Mouse (Mus musculus) midbrain, embryonic 13.5 days (tissue): Measurements from ENCODE around the gene Usp53. TPM values are rescaled to one million over a fixed set of nuclear protein-coding genes. Genes with fewer than 3 reads are reported as not detected.

Experiments
- ATAC-seq: fragments of 200-750 bp; cut with Nextera tagmentation; 2 replicates; pipeline ENCODE4 v1.8.0; 2017; ENCODE audit warnings: mild to moderate bottlenecking, moderate TSS enrichment, moderate library complexity
- H3K27ac ChIP-seq: fragments of 300-500 bp; sonication (generic); 2 replicates; pipeline ENCODE4 v1.5.1; 2015; ENCODE audit warnings: inconsistent platforms, mild to moderate bottlenecking, moderate library complexity
- H3K27me3 ChIP-seq: fragments of 300-500 bp; sonication (generic); 2 replicates; pipeline ENCODE4 v1.6.1; 2015; ENCODE audit warnings: mild to moderate bottlenecking, inconsistent platforms
- H3K36me3 ChIP-seq: fragments of 300-500 bp; sonication (generic); 2 replicates; pipeline ENCODE4 v1.6.1; 2015; ENCODE audit warnings: mild to moderate bottlenecking, inconsistent platforms
- H3K4me1 ChIP-seq: fragments of 300-500 bp; sonication (generic); replicated peaks from 2 replicates; pipeline ENCODE4 v1.6.1; 2015; ENCODE audit warnings: inconsistent platforms
- H3K4me2 ChIP-seq: fragments of 300-500 bp; sonication (generic); replicated peaks from 2 replicates; pipeline ENCODE4 v1.6.1; 2015; ENCODE audit warnings: moderate library complexity, mild to moderate bottlenecking, inconsistent platforms
- H3K4me3 ChIP-seq: fragments of 300-500 bp; sonication (generic); replicated peaks from 2 replicates; pipeline ENCODE4 v1.5.1; 2015; ENCODE audit warnings: mild to moderate bottlenecking, inconsistent platforms
- H3K9ac ChIP-seq: fragments of 300-500 bp; sonication (generic); replicated peaks from 2 replicates; pipeline ENCODE4 v1.6.1; 2015; ENCODE audit warnings: mild to moderate bottlenecking, inconsistent platforms
- H3K9me3 ChIP-seq: fragments of 300-500 bp; sonication (generic); 2 replicates; pipeline ENCODE4 v1.6.1; 2016; ENCODE audit warnings: mild to moderate bottlenecking, inconsistent platforms
- WGBS: fragments of 180-500 bp; shearing (Covaris S2); methylation state at CpG from one replicate; pipeline ENCODE4 v1.1.7; 2015; 5-methylcytosine and 5-hydroxymethylcytosine counted together
- microRNA-seq: library from miRNA; unstranded; fragments of <30 nt; microRNA quantifications from one replicate; pipeline ENCODE4, GENCODE M21; 2016
- polyA plus RNA-seq: library from polyadenylated mRNA; unstranded; fragments of >200 nt; fragmentation: Nextera tagmentation; extraction: Ambion mirVana; gene quantifications from 2 replicates; pipeline ENCODE4 v1.2.1, GENCODE M21; 2015

The Usp53 gene
- polyA plus RNA-seq, 1 experiment from 2014 or later: 7.0 TPM

DNA sequence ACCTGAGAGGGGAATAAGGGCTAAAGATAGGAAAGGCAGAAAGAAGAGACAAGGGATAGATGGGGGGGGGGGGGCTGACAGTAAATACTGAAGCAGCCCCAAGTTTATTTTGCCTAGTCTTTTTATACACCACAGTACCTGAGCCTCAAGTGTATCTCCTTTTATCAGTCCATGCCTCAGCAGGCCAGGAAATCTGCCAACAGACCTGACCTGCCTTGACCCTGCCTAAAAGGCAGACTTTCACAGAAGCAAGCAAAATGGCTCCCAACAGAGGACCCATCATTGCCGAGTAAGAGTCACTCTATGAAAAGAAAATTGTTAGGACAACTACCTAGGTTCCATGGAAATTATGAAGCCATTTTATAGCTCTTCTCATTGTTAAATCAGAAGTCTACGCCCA, 76.5 kb downstream of the Usp53 start:
- no peak overlapping the region for H3K4me3 ChIP-seq
- H3K9me3 ChIP-seq: no peaks in the 10 kb centered on the region
- H3K9ac ChIP-seq: no peak overlapping the region
- H3K27ac ChIP-seq: no peak overlapping the region
- H3K36me3 ChIP-seq: no peaks in the 10 kb centered on the region
- no peak for ATAC-seq
- no peaks in the 10 kb centered on the region for H3K27me3 ChIP-seq
- 84% methylated on average over 2 of the region's 2 CpGs for WGBS
- no peaks in the 10 kb centered on the region for H3K4me1 ChIP-seq
- no peak overlapping the region for H3K4me2 ChIP-seq

DNA sequence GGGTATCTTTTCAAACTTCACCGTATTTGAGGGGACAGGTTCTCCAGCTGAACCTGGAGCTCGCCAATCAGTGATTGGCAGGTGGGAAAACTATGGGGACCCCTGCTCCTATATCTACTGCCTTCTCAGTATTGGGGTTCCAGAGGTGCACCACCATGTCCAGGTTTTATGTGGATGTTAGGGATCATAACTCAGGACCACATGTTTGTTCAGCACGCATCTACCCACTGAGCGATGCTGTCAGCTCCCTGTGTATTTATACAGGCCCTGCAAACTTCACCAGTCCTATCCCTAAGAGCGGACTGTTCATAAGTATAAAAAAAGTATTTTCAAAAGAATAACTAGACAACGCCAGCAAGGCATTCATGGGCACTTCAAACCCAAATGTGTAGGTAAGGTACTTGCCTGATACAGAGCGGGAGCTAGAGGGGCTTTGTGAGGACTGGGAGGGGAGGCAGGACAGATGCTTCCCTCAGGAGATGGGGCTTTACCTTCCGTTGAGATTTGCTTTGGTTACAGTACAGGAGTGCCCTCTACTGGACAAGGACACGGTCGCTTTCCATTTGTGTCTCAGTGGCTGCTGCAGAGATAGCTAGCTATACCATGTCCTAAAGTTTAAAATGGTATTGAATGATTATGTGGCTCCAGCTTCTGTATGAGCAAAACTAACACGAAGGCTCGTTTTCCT, 80.4 kb downstream of the Usp53 start:
- H3K4me1 ChIP-seq: no peaks in the 10 kb centered on the region
- H3K4me3 ChIP-seq: no peak overlapping the region
- WGBS: 43% methylated on average over 12 of the region's 12 CpGs
- no peaks in the 10 kb centered on the region for H3K36me3 ChIP-seq
- no peaks in the 10 kb centered on the region for H3K9me3 ChIP-seq
- peak; percentile 75 for ATAC-seq
- H3K9ac ChIP-seq: no peak overlapping the region
- no peak overlapping the region for H3K27ac ChIP-seq
- H3K27me3 ChIP-seq: no peaks in the 10 kb centered on the region
- no peak overlapping the region for H3K4me2 ChIP-seq

DNA sequence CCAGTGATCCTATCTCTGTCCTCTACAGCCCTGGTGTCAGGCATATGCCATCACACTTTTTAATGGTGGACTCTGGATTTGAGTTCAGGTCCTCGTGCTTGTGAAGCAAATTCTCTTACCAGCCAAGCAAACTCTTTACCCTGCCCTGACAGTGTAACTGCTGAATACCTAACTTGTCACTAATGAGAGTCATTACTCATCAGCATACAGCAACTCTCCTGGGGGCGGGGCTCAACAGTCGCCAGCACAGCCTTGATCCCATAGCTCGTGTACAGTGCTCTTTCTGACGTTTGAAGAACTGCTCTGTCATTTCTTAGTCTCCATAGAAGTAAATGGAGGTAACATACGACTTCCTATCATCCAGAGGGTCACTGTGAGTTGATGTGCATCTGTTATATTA, 86.1 kb downstream of the Usp53 start:
- H3K36me3 ChIP-seq: no peaks in the 10 kb centered on the region
- no peak for ATAC-seq
- no peaks in the 10 kb centered on the region for H3K27me3 ChIP-seq
- no peak overlapping the region for H3K4me3 ChIP-seq
- H3K4me2 ChIP-seq: no peak overlapping the region
- no peak overlapping the region for H3K27ac ChIP-seq
- 68% methylated on average over 6 of the region's 6 CpGs for WGBS
- no peaks in the 10 kb centered on the region for H3K9me3 ChIP-seq
- no peaks in the 10 kb centered on the region for H3K4me1 ChIP-seq
- H3K9ac ChIP-seq: no peak overlapping the region

DNA sequence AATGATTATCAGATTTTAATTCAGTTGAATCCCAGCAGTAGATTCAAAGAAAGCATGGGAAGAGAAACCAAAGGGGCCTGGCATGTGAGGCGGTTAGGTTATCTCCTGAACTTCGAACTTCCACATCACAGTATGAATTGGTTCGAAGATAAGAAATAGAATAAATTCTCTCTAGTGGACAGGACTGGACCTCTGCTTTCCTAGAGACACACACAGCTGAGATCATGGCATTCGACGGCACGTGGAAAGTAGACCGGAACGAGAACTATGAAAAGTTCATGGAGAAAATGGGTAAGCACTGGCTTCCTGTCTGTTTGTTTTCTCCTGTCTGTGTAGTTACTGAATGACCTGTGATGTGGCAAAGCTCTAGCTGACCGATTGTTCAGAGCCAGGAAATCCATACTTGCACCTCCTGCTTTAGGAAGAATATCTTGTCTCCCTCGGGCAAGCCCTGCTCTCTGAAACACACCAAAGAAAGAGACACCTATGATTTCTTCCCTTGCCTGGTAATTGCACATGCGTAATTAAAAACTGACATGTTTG, 89.0 kb downstream of the Usp53 start:
- WGBS: 90% methylated on average over 11 of the region's 11 CpGs
- H3K4me1 ChIP-seq: no peaks in the 10 kb centered on the region
- no peak for ATAC-seq
- H3K4me2 ChIP-seq: no peak overlapping the region
- no peaks in the 10 kb centered on the region for H3K36me3 ChIP-seq
- no peak overlapping the region for H3K27ac ChIP-seq
- H3K27me3 ChIP-seq: no peaks in the 10 kb centered on the region
- H3K9ac ChIP-seq: no peak overlapping the region
- H3K4me3 ChIP-seq: no peak overlapping the region
- H3K9me3 ChIP-seq: no peaks in the 10 kb centered on the region

DNA sequence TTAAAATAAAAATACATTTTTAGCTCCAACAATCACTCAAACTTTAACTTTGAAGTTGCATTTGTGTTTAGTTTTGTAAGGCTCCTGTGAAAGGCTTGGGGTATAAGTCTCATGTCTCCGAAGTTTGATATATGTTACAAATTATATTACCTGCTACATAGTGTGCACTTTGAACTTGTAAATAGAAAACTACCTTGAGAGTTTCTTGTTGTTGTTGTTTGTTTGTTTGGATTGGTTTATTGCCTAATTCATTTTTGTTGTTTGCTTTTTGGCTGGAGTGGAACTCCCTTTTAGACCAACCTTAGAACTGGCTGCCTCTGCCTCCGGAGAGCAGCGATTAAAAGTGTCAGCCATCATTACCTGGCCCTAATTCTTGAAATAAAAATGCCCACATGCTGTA, 89.5 kb downstream of the Usp53 start, which contains the start of gene Fabp2:
Fabp2 (plus strand) TSS at position 301 of the 400 bp plus-strand sequence.
- Histone ChIP-seq H3K27me3 (no peaks in the 10 kb centered on the region), H3K36me3 (no peaks in the 10 kb centered on the region), H3K4me2 (no peak within 1 kb of the TSS), H3K9me3 (no peaks in the 10 kb centered on the region), H3K9ac (no peak within 1 kb of the TSS), H3K4me3 (no peak within 1 kb of the TSS), H3K4me1 (no peaks in the 10 kb centered on the region), H3K27ac (no peak within 1 kb of the TSS)
- ATAC-seq: no peak
- WGBS: 96% methylated on average over 3 of the region's 3 CpGs

DNA sequence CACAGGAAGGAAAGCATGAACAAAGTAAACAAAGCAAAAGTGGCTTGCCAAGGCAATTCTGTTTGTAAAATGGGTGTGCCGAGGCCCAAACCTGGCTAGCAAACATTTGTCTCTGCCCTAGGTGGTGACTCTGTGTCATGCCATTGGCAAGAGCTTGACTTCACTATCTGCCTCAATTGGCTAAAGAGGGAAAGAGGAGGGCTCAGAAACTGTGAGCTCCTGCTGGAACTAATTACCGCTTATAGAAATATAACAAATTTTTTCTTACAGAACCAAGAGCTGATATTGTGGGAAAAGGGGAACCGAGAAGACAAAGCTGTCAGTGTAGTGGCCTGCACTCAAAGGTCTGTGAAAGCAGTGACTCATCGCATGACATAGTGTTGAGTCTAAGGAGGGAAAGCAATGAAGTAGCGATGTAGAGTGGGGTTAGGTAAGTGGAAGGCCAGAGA, 95.9 kb downstream of the Usp53 start:
- H3K9me3 ChIP-seq: no peaks in the 10 kb centered on the region
- H3K27ac ChIP-seq: no peak overlapping the region
- no peak for ATAC-seq
- no peaks in the 10 kb centered on the region for H3K36me3 ChIP-seq
- H3K4me1 ChIP-seq: no peaks in the 10 kb centered on the region
- no peak overlapping the region for H3K4me3 ChIP-seq
- H3K27me3 ChIP-seq: no peaks in the 10 kb centered on the region
- H3K4me2 ChIP-seq: no peak overlapping the region
- WGBS: 92% methylated on average over 5 of the region's 5 CpGs
- no peak overlapping the region for H3K9ac ChIP-seq

DNA sequence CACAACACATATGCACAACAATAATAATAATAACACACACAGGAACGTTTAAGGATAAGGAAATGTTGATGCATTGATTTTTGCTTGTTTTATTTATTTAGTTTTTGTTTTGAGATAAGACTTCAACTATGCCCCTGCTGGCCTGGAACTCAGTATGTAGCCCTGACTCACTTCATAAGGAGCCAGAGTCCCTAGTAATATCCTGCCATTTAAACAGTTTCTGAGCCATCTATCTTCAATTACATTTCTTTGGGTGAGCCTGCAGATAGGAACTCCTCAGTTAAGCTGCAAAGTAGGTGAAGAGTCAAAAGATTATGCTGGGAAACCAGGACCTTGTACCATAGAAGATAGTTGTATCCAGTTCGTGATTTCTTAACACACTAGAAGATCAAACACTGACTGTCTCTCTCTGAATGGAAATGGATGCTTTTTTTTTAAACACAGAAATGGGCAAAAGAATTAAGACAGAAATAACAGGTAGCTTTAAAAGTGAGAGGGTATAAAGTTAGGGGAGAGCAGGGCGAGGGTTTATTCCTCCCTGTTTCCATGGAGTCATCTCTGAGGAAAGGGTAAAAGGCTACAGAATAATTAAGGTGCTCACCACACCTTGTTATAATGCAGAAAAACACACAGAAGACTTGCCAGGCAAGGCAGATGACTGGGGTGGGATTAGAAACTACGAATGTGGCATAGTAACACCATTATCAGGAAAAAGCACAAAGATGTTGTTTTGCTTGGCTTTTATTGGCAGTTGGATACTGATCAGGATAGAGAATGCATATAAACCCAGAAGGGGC, 96.6 kb downstream of the Usp53 start:
- ATAC-seq: no peak

More for the DNA sequence above, 96.6 kb downstream of the Usp53 start:
- no peak overlapping the region for H3K4me3 ChIP-seq
- WGBS: 79% methylated on average over 4 of the region's 4 CpGs
- H3K9me3 ChIP-seq: no peaks in the 10 kb centered on the region
- H3K36me3 ChIP-seq: no peaks in the 10 kb centered on the region
- no peak overlapping the region for H3K9ac ChIP-seq
- H3K4me2 ChIP-seq: no peak overlapping the region
- no peak overlapping the region for H3K27ac ChIP-seq
- no peaks in the 10 kb centered on the region for H3K4me1 ChIP-seq
- no peaks in the 10 kb centered on the region for H3K27me3 ChIP-seq

Small RNA genes within 50 kb of the gene (microRNA-seq; reads per million reads assigned to microRNA genes)
- gene Gm22066: not detected

Other genes with a start within 250 kb of the Usp53 start
- 0.98 TPM in 1 of 2 replicates, not detected in the other for gene Fabp2, start 89.4 kb downstream of the Usp53 start, polyA plus RNA-seq
- gene Gm10959, start 65.2 kb downstream of the Usp53 start, polyA plus RNA-seq: not detected in 2 replicates
- 81.8 and 91.8 TPM in 2 replicates for gene 1810037I17Rik, start 60.3 kb downstream of the Usp53 start, polyA plus RNA-seq
- not detected in 2 replicates for gene Myoz2, start 50.5 kb upstream of the Usp53 start, polyA plus RNA-seq